Mouse (Mus musculus) MEL (cell line): Measurements from ENCODE around the gene Bloc1s6. TPM values are rescaled to one million over a fixed set of nuclear protein-coding genes. Genes with fewer than 3 reads are reported as not detected.

Experiments
- DNase-seq: peaks from one replicate; pipeline ENCODE4 v3.0.0; 2011; ENCODE audit warnings: low read depth, low spot score
- H3K27ac ChIP-seq: 2 replicates; pipeline ENCODE4 v1.5.1; 2012; ENCODE audit warnings: low read depth, mild to moderate bottlenecking, control low read depth, low read length, moderate library complexity; ENCODE audit not compliant: control insufficient read depth
- H3K27me3 ChIP-seq, 2 experiments: fragments of 150-350 bp in 1 of 2; sonication (generic) in 1 of 2; 2 replicates each; pipeline ENCODE4 v1.6.1; 2012; ENCODE audit warnings: low read length in 2 of 2, mild to moderate bottlenecking in 2 of 2, improper control_type of control experiment in 1 of 2, moderate library complexity in 1 of 2; ENCODE audit not compliant: insufficient read depth in 2 of 2, control insufficient read depth in 1 of 2
- H3K36me3 ChIP-seq, 2 experiments: 2 replicates each; pipeline ENCODE4 v1.6.1; 2012 to 2014; ENCODE audit warnings: low read length in 2 of 2, improper control_type of control experiment in 1 of 2, inconsistent platforms in 1 of 2, mild to moderate bottlenecking in 1 of 2; ENCODE audit not compliant: insufficient read depth in 2 of 2, control insufficient read depth in 1 of 2
- H3K4me1 ChIP-seq, 2 experiments: fragments of 150-350 bp in 1 of 2; sonication (generic) in 1 of 2; 2 replicates each; pipeline ENCODE4 v1.6.1; 2012; ENCODE audit warnings: low read length in 2 of 2, improper control_type of control experiment in 1 of 2, mild to moderate bottlenecking in 1 of 2; ENCODE audit not compliant: insufficient read depth in 2 of 2, control insufficient read depth in 1 of 2
- H3K4me3 ChIP-seq, 2 experiments: fragments of 150-350 bp in 1 of 2; sonication (generic) in 1 of 2; 2 replicates each; pipeline ENCODE4 v1.5.1; 2012; ENCODE audit warnings: low read depth in 2 of 2, low read length in 2 of 2, mild to moderate bottlenecking in 2 of 2, moderate library complexity in 2 of 2, control low read depth in 1 of 2, improper control_type of control experiment in 1 of 2; ENCODE audit not compliant: control insufficient read depth in 1 of 2, insufficient read depth in 1 of 2
- H3K79me2 ChIP-seq: 2 replicates; pipeline ENCODE4 v1.6.1; 2012; ENCODE audit warnings: mild to moderate bottlenecking, low read length, moderate library complexity; ENCODE audit not compliant: control insufficient read depth, poor library complexity, insufficient read depth
- H3K9ac ChIP-seq: 2 replicates; pipeline ENCODE4 v1.6.1; 2012; ENCODE audit warnings: low read depth, mild to moderate bottlenecking, control low read depth, low read length, moderate library complexity; ENCODE audit not compliant: control insufficient read depth, poor library complexity, severe bottlenecking
- H3K9me3 ChIP-seq: fragments of 150-350 bp; sonication (generic); replicated peaks from 2 replicates; pipeline ENCODE4 v1.6.1; 2012; ENCODE audit warnings: mild to moderate bottlenecking, low read length, improper control_type of control experiment, moderate library complexity; ENCODE audit not compliant: insufficient read depth
- BHLHE40 ChIP-seq: IDR thresholded peaks from 2 replicates; pipeline ENCODE4 v1.6.1; 2012; ENCODE audit warnings: low read depth, mild to moderate bottlenecking, inconsistent platforms, low read length, improper control_type of control experiment, borderline replicate concordance
- CHD1 ChIP-seq: IDR thresholded peaks from 2 replicates; pipeline ENCODE4 v1.6.1; 2012; ENCODE audit warnings: low read depth, mild to moderate bottlenecking, inconsistent platforms, low read length, improper control_type of control experiment
- CHD2 ChIP-seq: IDR thresholded peaks from 2 replicates; pipeline ENCODE4 v1.6.1; 2011; ENCODE audit warnings: low read length, improper control_type of control experiment
- E2F4 ChIP-seq: IDR thresholded peaks from 2 replicates; pipeline ENCODE4 v1.6.1; 2011; ENCODE audit warnings: low read depth, low read length, improper control_type of control experiment, borderline replicate concordance
- ELF1 ChIP-seq: IDR thresholded peaks from 2 replicates; pipeline ENCODE4 v1.6.1; 2014; ENCODE audit warnings: low read depth, mild to moderate bottlenecking, inconsistent platforms, low read length, improper control_type of control experiment, moderate library complexity
- EP300 ChIP-seq, 2 experiments: IDR thresholded peaks; 2 replicates each; pipeline ENCODE4 v1.6.1; 2011; ENCODE audit warnings: improper control_type of control experiment in 2 of 2, low read length in 2 of 2, low read depth in 1 of 2, mild to moderate bottlenecking in 1 of 2
- GABPA ChIP-seq: IDR thresholded peaks from 2 replicates; pipeline ENCODE4 v1.6.1; 2012; ENCODE audit warnings: low read depth, mild to moderate bottlenecking, inconsistent platforms, low read length, improper control_type of control experiment, moderate library complexity
- GATA1 ChIP-seq: IDR thresholded peaks from 2 replicates; pipeline ENCODE4 v1.6.1; 2011; ENCODE audit warnings: low read depth, low read length, improper control_type of control experiment
- HCFC1 ChIP-seq: IDR thresholded peaks from 2 replicates; pipeline ENCODE4 v1.6.1; 2012; ENCODE audit warnings: low read depth, mild to moderate bottlenecking, inconsistent platforms, low read length, improper control_type of control experiment, moderate library complexity
- JUND ChIP-seq: IDR thresholded peaks from 2 replicates; pipeline ENCODE4 v1.6.1; 2011; ENCODE audit warnings: low read depth, mild to moderate bottlenecking, improper control_type of control experiment, low read length
- MAFK ChIP-seq: IDR thresholded peaks from 2 replicates; pipeline ENCODE4 v1.6.1; 2011; ENCODE audit warnings: low read depth, mild to moderate bottlenecking, low read length, improper control_type of control experiment, borderline replicate concordance
- MAX ChIP-seq: IDR thresholded peaks from 2 replicates; pipeline ENCODE4 v1.6.1; 2011; ENCODE audit warnings: low read length, improper control_type of control experiment
- MAZ ChIP-seq: IDR thresholded peaks from 2 replicates; pipeline ENCODE4 v1.6.1; 2012; ENCODE audit warnings: low read depth, mild to moderate bottlenecking, inconsistent platforms, low read length, improper control_type of control experiment
- MXI1 ChIP-seq: IDR thresholded peaks from 2 replicates; pipeline ENCODE4 v1.6.1; 2011; ENCODE audit warnings: mild to moderate bottlenecking, low read depth, low read length, improper control_type of control experiment
- MYB ChIP-seq: IDR thresholded peaks from 2 replicates; pipeline ENCODE4 v1.6.1; 2011; ENCODE audit warnings: mild to moderate bottlenecking, low read depth, low read length, improper control_type of control experiment
- MYC ChIP-seq: IDR thresholded peaks from 2 replicates; pipeline ENCODE4 v1.6.1; 2011; ENCODE audit warnings: low read depth, mild to moderate bottlenecking, low read length, improper control_type of control experiment, moderate library complexity
- NELFE ChIP-seq: IDR thresholded peaks from 2 replicates; pipeline ENCODE4 v1.6.1; 2011; ENCODE audit warnings: low read depth, low read length, improper control_type of control experiment
- POLR2A ChIP-seq, 2 experiments: IDR thresholded peaks; 2 replicates each; pipeline ENCODE4 v1.6.1; 2011 to 2012; ENCODE audit warnings: low read length in 2 of 2, mild to moderate bottlenecking in 2 of 2, control low read depth in 1 of 2, improper control_type of control experiment in 1 of 2, low read depth in 1 of 2, moderate library complexity in 1 of 2; ENCODE audit not compliant: control insufficient read depth in 1 of 2, insufficient read depth in 1 of 2, poor library complexity in 1 of 2
- POLR2AphosphoS2 ChIP-seq: IDR thresholded peaks from 2 replicates; pipeline ENCODE4 v1.6.1; 2011; ENCODE audit warnings: low read length, improper control_type of control experiment
- SMC3 ChIP-seq: IDR thresholded peaks from 2 replicates; pipeline ENCODE4 v1.6.1; 2011; ENCODE audit warnings: low read depth, low read length, improper control_type of control experiment
- TAL1 ChIP-seq: IDR thresholded peaks from 2 replicates; pipeline ENCODE4 v1.6.1; 2012; ENCODE audit warnings: mild to moderate bottlenecking, inconsistent platforms, low read length, moderate library complexity, mixed read lengths
- TCF12 ChIP-seq: IDR thresholded peaks from 2 replicates; pipeline ENCODE4 v1.6.1; 2014; ENCODE audit warnings: low read depth, mild to moderate bottlenecking, inconsistent platforms, low read length, improper control_type of control experiment, moderate library complexity
- UBTF ChIP-seq: IDR thresholded peaks from 2 replicates; pipeline ENCODE4 v1.6.1; 2012; ENCODE audit warnings: low read depth, mild to moderate bottlenecking, inconsistent platforms, low read length, improper control_type of control experiment, moderate library complexity, borderline replicate concordance; ENCODE audit not compliant: insufficient read depth
- USF1 ChIP-seq: IDR thresholded peaks from 2 replicates; pipeline ENCODE4 v1.6.1; 2014; ENCODE audit warnings: low read depth, mild to moderate bottlenecking, inconsistent platforms, low read length, improper control_type of control experiment, moderate library complexity
- USF2 ChIP-seq, 2 experiments: IDR thresholded peaks; 2 replicates each; pipeline ENCODE4 v1.6.1; 2011 to 2012; ENCODE audit warnings: improper control_type of control experiment in 2 of 2, low read length in 2 of 2, borderline replicate concordance in 1 of 2, inconsistent platforms in 1 of 2, low read depth in 1 of 2, mild to moderate bottlenecking in 1 of 2; ENCODE audit not compliant: insufficient read depth in 1 of 2
- ZC3H11A ChIP-seq: IDR thresholded peaks from 2 replicates; pipeline ENCODE4 v1.6.1; 2012; ENCODE audit warnings: low read depth, mild to moderate bottlenecking, inconsistent platforms, low read length, improper control_type of control experiment
- ZKSCAN1 ChIP-seq: IDR thresholded peaks from 2 replicates; pipeline ENCODE4 v1.6.1; 2012; ENCODE audit warnings: low read depth, mild to moderate bottlenecking, inconsistent platforms, low read length, improper control_type of control experiment, moderate library complexity
- polyA plus RNA-seq, 2 experiments: library from polyadenylated mRNA; stranded (reverse) in 1 of 2; unstranded in 1 of 2; fragments of >175 nt in 1 of 2; fragments of >200 nt in 1 of 2; gene quantifications; 2 replicates each; pipeline versions ENCODE4 v1.2.1 to v1.2.4; 2012; ENCODE audit warnings: low replicate concordance in 2 of 2, low read depth in 1 of 2; ENCODE audit not compliant: insufficient read length in 2 of 2, insufficient read depth in 1 of 2, missing spikeins in 1 of 2
- total RNA-seq: library from RNA; depleted of rRNA; stranded (reverse); fragments of 300-350 nt; gene quantifications from 2 replicates; pipeline ENCODE4 v1.2.3, GENCODE M21; 2012

The Bloc1s6 gene
- total and polyA plus RNA-seq, 3 experiments: 10.9 to 21.7 TPM; not detected in 1

GRCm38 (mm10) chr2:122789311-122789710 is 51.0 kb downstream of the Bloc1s6 start:
- Histone ChIP-seq H3K9ac (no peak overlapping the region), H3K4me1 (no peaks in the 10 kb centered on the region), H3K9me3 (no peaks in the 10 kb centered on the region), H3K27me3 (no peaks in the 10 kb centered on the region; a peak in 1 of 4 replicates), H3K4me3 (no peak overlapping the region), H3K27ac (no peak overlapping the region), H3K79me2 (no peaks in the 10 kb centered on the region), H3K36me3 (no peaks in the 10 kb centered on the region)
- DNase-seq: no peak
- no peak for TF ChIP-seq ELF1
- no peak for TF ChIP-seq JUND
- TF ChIP-seq ZC3H11A: no peak
- no peak for TF ChIP-seq GATA1
- no peak for TF ChIP-seq POLR2A (IDR thresholded peaks at IDR 0.05; ENCODE audit: control insufficient read depth in 1 of 2, insufficient read depth in 1 of 2, low read depth in 1 of 2, low read length in 2 of 2, poor library complexity in 1 of 2)
- no peak for TF ChIP-seq CHD1
- TF ChIP-seq SMC3: no peak
- TF ChIP-seq ZKSCAN1: no peak
- no peak for TF ChIP-seq MAFK
- no peak for TF ChIP-seq TCF12
- no peak for TF ChIP-seq CHD2
- no peak for TF ChIP-seq HCFC1
- TF ChIP-seq BHLHE40: no peak
- TF ChIP-seq MYB: no peak
- no peak for TF ChIP-seq EP300 (IDR thresholded peaks at IDR 0.05; ENCODE audit: low read depth in 1 of 2, low read length in 2 of 2)
- TF ChIP-seq USF1: no peak
- TF ChIP-seq MAZ: no peak
- no peak for TF ChIP-seq GABPA

- H3K9ac ChIP-seq: no peak overlapping the region
- H3K9me3 ChIP-seq: no peaks in the 10 kb centered on the region
- no peak for DNase-seq
- H3K4me3 ChIP-seq: no peak overlapping the region
- H3K79me2 ChIP-seq: no peaks in the 10 kb centered on the region
- H3K27me3 ChIP-seq: no peaks in the 10 kb centered on the region; a peak in 1 of 4 replicates
- H3K36me3 ChIP-seq: no peaks in the 10 kb centered on the region
- H3K27ac ChIP-seq: no peak overlapping the region
- TF ChIP-seq E2F4 (no peak), ZKSCAN1 (no peak), USF2 (IDR thresholded peaks at IDR 0.05; ENCODE audit: borderline replicate concordance in 1 of 2, insufficient read depth in 1 of 2, low read depth in 1 of 2, low read length in 2 of 2) (no peak), UBTF (no peak), BHLHE40 (no peak), MYC (no peak), TAL1 (no peak), MYB (no peak), CHD1 (no peak), HCFC1 (no peak), MXI1 (no peak), EP300 (IDR thresholded peaks at IDR 0.05; ENCODE audit: low read depth in 1 of 2, low read length in 2 of 2) (no peak), MAZ (no peak), POLR2AphosphoS2 (no peak), JUND (no peak), MAX (no peak), NELFE (no peak), SMC3 (no peak)
- no peaks in the 10 kb centered on the region for H3K4me1 ChIP-seq
Observed at GRCm38 (mm10) chr2:122789730-122790129, 51.4 kb downstream of the Bloc1s6 start.
